Mouse (Mus musculus) spleen, postnatal 0 days (tissue): Measurements from ENCODE around the gene Ccdc85a. TPM values are rescaled to one million over a fixed set of nuclear protein-coding genes. Genes with fewer than 3 reads are reported as not detected.

Source experiments
- polyA plus RNA-seq: library from polyadenylated mRNA; unstranded; fragments of >200 nt; fragmentation: Nextera tagmentation; extraction: Ambion mirVana; gene quantifications from 2 replicates; pipeline ENCODE4 v1.2.1, GENCODE M21; 2015

The Ccdc85a gene
- 0.64 and 0.85 TPM in 2 replicates for polyA plus RNA-seq

DNA sequence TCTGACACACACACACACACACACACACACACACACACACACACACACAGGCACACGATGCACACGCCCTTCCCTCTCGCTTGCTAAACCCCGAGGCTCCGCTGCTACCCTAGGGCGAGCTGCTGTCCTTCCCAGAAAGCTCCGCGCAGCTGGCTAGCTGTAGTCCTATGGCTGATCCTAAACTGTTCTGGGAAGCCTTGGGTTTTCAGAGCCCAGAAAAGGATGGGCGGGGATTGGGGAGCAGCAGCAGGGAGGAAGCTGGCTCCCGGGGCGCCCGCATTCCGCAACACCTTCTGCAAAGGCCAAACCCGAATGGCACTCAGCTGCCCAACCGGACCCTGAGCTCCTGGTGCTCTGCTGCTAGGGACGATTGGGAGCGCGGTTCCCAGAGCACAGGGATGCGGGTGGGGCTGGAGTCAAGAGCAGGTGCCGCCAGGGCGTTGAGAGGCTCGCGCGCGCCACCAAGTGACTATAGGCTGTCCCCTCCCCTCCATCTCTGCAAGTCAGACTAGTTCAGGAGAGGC is at the start of gene Ccdc85a:
Gene Ccdc85a, minus strand, starts transcription at position 414 of the 524 bp plus-strand sequence.

DNA sequence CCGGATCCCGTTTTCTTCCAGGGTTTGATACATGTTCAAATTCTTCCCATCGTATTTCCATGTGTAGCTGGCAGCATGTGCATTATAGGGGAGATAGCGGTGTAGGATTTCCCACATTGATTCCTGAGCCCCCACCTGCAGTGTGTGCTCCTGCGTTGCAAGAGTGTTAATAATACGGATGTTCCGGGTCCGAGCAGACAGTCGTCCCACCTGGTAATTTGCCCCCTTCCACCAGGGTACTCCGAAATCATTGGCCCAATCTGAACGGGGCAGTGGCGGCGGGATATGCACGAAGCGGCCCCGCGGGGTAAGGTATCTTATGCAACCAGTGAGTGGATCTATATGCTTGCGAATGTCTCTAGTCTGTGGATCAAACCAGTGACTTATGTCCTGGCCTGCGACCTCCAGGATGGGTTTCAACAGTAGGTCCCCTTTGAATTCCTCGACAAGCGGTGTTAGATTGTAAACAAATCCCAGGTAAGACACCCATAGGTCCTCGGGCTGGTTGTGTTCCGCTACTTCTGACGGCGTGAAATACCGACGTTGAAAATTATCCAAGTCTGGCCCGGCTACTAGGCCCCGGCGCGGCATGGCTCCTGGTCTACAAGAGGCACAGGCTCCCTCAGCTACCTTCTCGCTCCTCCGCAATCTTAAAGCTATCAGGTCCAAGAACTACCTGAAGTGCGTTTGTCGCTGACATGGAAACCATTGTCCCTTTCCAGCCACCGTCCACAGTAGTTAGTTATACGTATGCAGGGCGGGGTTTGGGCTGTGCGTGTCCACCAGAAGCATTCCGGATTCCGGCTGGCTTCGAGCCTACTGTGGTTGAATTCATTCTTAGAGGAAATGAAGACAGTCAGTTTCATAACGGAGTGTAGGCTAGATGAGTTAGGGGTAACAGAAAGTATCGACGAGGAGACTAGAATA is 244.6 kb downstream of the Ccdc85a start, which contains the start of gene Gm6685:
Gene Gm6685, minus strand, starts transcription at position 644 of the 927 bp plus-strand sequence.

Other genes with a start within 250 kb of the Ccdc85a start
- gene Gm6685, start 244.5 kb downstream of the Ccdc85a start, polyA plus RNA-seq = 0.22 TPM in 1 of 2 replicates, not detected in the other